Comparison of ENCODE assay signal across 9 mouse cellular contexts in the genomic region with DNA sequence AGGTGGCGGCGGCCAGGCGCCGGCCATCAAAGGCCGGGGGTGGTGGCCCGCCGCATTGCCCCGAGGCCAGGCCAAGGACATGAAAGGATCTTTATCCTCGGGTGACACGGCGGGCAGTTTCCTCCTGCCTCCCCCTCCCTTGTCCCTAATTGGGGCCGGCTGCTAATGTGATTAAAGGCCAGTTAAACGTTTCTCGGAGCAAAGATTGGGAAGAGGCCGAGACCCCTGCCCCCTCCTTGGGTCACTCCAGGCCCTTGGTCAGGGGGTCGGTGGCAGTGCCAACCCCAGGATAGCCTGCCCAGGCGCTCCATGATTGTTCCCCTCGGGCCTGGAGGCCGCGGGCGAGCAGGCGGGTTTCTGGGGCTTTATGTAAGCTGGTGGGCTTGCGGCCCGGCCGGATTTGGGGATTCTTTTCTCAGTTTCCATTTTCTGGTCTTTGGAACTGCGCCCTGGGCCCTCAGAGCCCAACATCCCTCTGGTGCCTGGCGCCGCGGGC.
A peak's percentile ranks its signal among the peaks of the same experiment; 100 is the strongest.
DNase-seq lines count a peak whose midpoint lies in the region; ATAC-seq and TF ChIP-seq lines count a peak whose summit lies in the region.
"Had no signal": no experiment of that assay in that cellular context is flagged by ENCODE, and none has a peak within 500 bp of the region (broad histone marks: within the 10 kb centered on the region; RNA-seq: fewer than 3 reads in every experiment).

No protein-coding gene starts in this region.

- H3K4me3 ChIP-seq in ES-E14 (ENCODE audit: insufficient read depth in 1 of 2, low read depth in 1 of 2, low read length in 2 of 2, poor library complexity in 1 of 2, severe bottlenecking in 1 of 2) = peak overlapping the region; percentile 3 to 52
- H3K4me3 ChIP-seq in forebrain, embryonic 14.5 days (ENCODE audit: low read depth, low read length) = peak overlapping the region; percentile 29
- peak overlapping the region; percentile 4; the same call in 1 of the 2 replicates for H3K4me3 ChIP-seq in liver, embryonic 13.5 days (replicated peaks)

- WGBS in forebrain, embryonic 14.5 days = under 1% methylated on average over 29 of the region's 29 CpGs
- 3% methylated on average over 29 of the region's 29 CpGs for WGBS in liver, embryonic 13.5 days (ENCODE audit: insufficient replicate concordance)

- H3K4me1 ChIP-seq in ES-E14 (ENCODE audit: control insufficient read depth in 2 of 2, insufficient read depth in 2 of 2, low read length in 2 of 2, poor library complexity in 1 of 2) = peaks cover 0 to 9% of the 10 kb centered on the region in 2 experiments; a peak in 1 of 4 replicates
- H3K4me1 ChIP-seq in forebrain, embryonic 14.5 days (ENCODE audit: control insufficient read depth, insufficient read depth, low read length) = peaks cover 21% of the 10 kb centered on the region
- no peaks in the 10 kb centered on the region for H3K4me1 ChIP-seq in liver, embryonic 13.5 days (replicated peaks)

- H3K36me3 ChIP-seq in ES-E14 (ENCODE audit: control insufficient read depth, insufficient read depth, low read length, poor library complexity, severe bottlenecking) = no peaks in the 10 kb centered on the region
- no peaks in the 10 kb centered on the region for H3K36me3 ChIP-seq in forebrain, embryonic 14.5 days (ENCODE audit: control insufficient read depth, insufficient read depth, low read length)
- no peaks in the 10 kb centered on the region for H3K36me3 ChIP-seq in liver, embryonic 13.5 days

- H3K27ac ChIP-seq in ES-E14 (ENCODE audit: insufficient read depth, low read depth, low read length, poor library complexity, severe bottlenecking) = no peak overlapping the region
- H3K27ac ChIP-seq in forebrain, embryonic 14.5 days (ENCODE audit: low read depth, low read length) = peak overlapping the region; percentile 84
- no peak overlapping the region for H3K27ac ChIP-seq in liver, embryonic 13.5 days

- H3K9me3 ChIP-seq in ES-E14 (ENCODE audit: control insufficient read depth, insufficient read depth, low read depth, low read length) = no peaks in the 10 kb centered on the region
- H3K9me3 ChIP-seq in forebrain, embryonic 14.5 days (replicated peaks; ENCODE audit: control insufficient read depth, low read length) = no peaks in the 10 kb centered on the region
- H3K9me3 ChIP-seq in liver, embryonic 13.5 days (replicated peaks) = no peaks in the 10 kb centered on the region

- H3K27me3 ChIP-seq in forebrain, embryonic 14.5 days (replicated peaks; ENCODE audit: control insufficient read depth, insufficient read depth, low read length) = peaks cover 26% of the 10 kb centered on the region
- peaks cover 64% of the 10 kb centered on the region for H3K27me3 ChIP-seq in liver, embryonic 13.5 days

- in situ Hi-C loops in ES-E14 (cut with MboI; ENCODE audit: low sequenced_read_pairs in 2 of 2, unreplicated experiment in 2 of 2) = no loop called here

- ATAC-seq in cerebellum, adult (ENCODE audit: insufficient number of reproducible peaks, low FRiP score, low TSS enrichment) = no peak
- ATAC-seq in forebrain, embryonic 14.5 days = no peak
- no peak for ATAC-seq in liver, embryonic 13.5 days (ENCODE audit: low read depth)

- DNase-seq in cerebellum, adult 9-10 months = peak; percentile 9
- DNase-seq in ES-E14 (ENCODE audit: low read depth, low spot score) = peak; percentile 12
- peak; percentile 26 for DNase-seq in forebrain, embryonic 14.5 days (ENCODE audit: low spot score)
- no peak for DNase-seq in liver, embryonic 13.5 days
- DNase-seq in urinary bladder, postnatal 25 days (ENCODE audit: low spot score) = no peak
- DNase-seq in Muller cell, postnatal 12 days (ENCODE audit: inconsistent ontology term) = no peak
- no peak for DNase-seq in heart, postnatal 36 days
- DNase-seq: lung, postnatal 14 days had no signal

- intact Hi-C loops in heart, postnatal 36 days (cut with DNase I) = no loop called here

- peak overlapping the region; percentile 50 for H3K4me2 ChIP-seq in forebrain, embryonic 14.5 days (ENCODE audit: low read length)
- H3K4me2 ChIP-seq in liver, embryonic 13.5 days = no peak overlapping the region

- H3K9ac ChIP-seq in ES-E14 (ENCODE audit: insufficient read depth, low read depth, low read length, poor library complexity, severe bottlenecking) = no peak overlapping the region
- H3K9ac ChIP-seq in forebrain, embryonic 14.5 days (ENCODE audit: low read length) = peak overlapping the region; percentile 62
- H3K9ac ChIP-seq in liver, embryonic 13.5 days = no peak overlapping the region

TF ChIP-seq in ES-E14, 5 proteins besides CTCF, POLR2A, EP300 and RAD21:
- no peak for TF ChIP-seq MAFK (IDR thresholded peaks at IDR 0.05; ENCODE audit: insufficient read depth, low read depth, low read length)
- no peak for TF ChIP-seq ZNF384 (IDR thresholded peaks at IDR 0.05; ENCODE audit: low read depth, low read length)
- TF ChIP-seq HCFC1 (IDR thresholded peaks at IDR 0.05; ENCODE audit: borderline replicate concordance, insufficient read depth, low read length) = no peak
- TF ChIP-seq ZC3H11A (IDR thresholded peaks at IDR 0.05; ENCODE audit: borderline replicate concordance, low read depth, low read length) = no peak
- TF ChIP-seq CHD2 (IDR thresholded peaks at IDR 0.05; ENCODE audit: low read depth, low read length) = no peak

Comparison
In these comparisons a context has a peak if more than half of its experiments do, and no peak if none do; other contexts are left out.
1. DNase-seq: peak in cerebellum, adult 9-10 months (single experiment), ES-E14 (single experiment) and forebrain, embryonic 14.5 days (single experiment); none in liver, embryonic 13.5 days (single experiment), urinary bladder, postnatal 25 days (single experiment), Muller cell, postnatal 12 days (single experiment) and heart, postnatal 36 days (0 of 2).
2. Peak in every context shown above with its lines, with median percentiles within 50 percentile points of each other: H3K4me3 ChIP-seq.